Mouse (Mus musculus) myocyte (in vitro differentiated cells): ENCODE results near the gene Zmynd8. TPM values are rescaled to one million over a fixed set of nuclear protein-coding genes. Genes with fewer than 3 reads are reported as not detected.

ENCODE experiments used
- H3K27me3 ChIP-seq: one replicate; pipeline ENCODE4 v1.6.1; 2011; ENCODE audit not compliant: control insufficient read depth, insufficient read depth, insufficient read length
- H3K36me3 ChIP-seq: one replicate; pipeline ENCODE4 v1.6.1; 2011; ENCODE audit not compliant: control insufficient read depth, insufficient read depth
- H3K4me2 ChIP-seq: one replicate; pipeline ENCODE4 v1.6.1; 2011; ENCODE audit warnings: low read depth, control low read depth
- H3K4me3 ChIP-seq: one replicate; pipeline ENCODE4 v1.5.1; 2011; ENCODE audit warnings: mild to moderate bottlenecking, control low read depth, moderate library complexity
- H3K79me2 ChIP-seq: one replicate; pipeline ENCODE4 v1.6.1; 2011; ENCODE audit not compliant: control insufficient read depth, insufficient read depth
- H3ac ChIP-seq: one replicate; pipeline ENCODE4 v1.6.1; 2011; ENCODE audit not compliant: control insufficient read depth, insufficient read length
- CEBPB ChIP-seq: IDR thresholded peaks from 2 replicates; pipeline ENCODE4 v1.6.1; 2011; ENCODE audit warnings: mild to moderate bottlenecking, moderate library complexity; ENCODE audit not compliant: poor library complexity, insufficient read depth, severe bottlenecking
- E2F4 ChIP-seq: IDR thresholded peaks from one replicate; pipeline ENCODE4 v1.6.1; 2011; ENCODE audit warnings: mild to moderate bottlenecking, control low read depth, moderate library complexity; ENCODE audit not compliant: insufficient read depth
- MAX ChIP-seq: IDR thresholded peaks from one replicate; pipeline ENCODE4 v1.6.1; 2011; ENCODE audit warnings: low read depth, mild to moderate bottlenecking, control low read depth
- MYOD1 ChIP-seq, 3 experiments: IDR thresholded peaks; one replicate each; pipeline ENCODE4 v1.6.1; 2011; ENCODE audit warnings: control low read depth in 2 of 3, low read depth in 2 of 3, mild to moderate bottlenecking in 2 of 3, moderate library complexity in 1 of 3; ENCODE audit not compliant: insufficient read length in 2 of 3, control insufficient read depth in 1 of 3
- MYOG ChIP-seq, 3 experiments: IDR thresholded peaks; one replicate each; pipeline ENCODE4 v1.6.1; 2011; ENCODE audit warnings: control low read depth in 2 of 3, low read depth in 2 of 3, mild to moderate bottlenecking in 2 of 3; ENCODE audit not compliant: insufficient read length in 2 of 3, control insufficient read depth in 1 of 3, insufficient read depth in 1 of 3
- POLR2A ChIP-seq: IDR thresholded peaks from one replicate; pipeline ENCODE4 v1.6.1; 2011; ENCODE audit warnings: low read depth, mild to moderate bottlenecking, control low read depth, moderate library complexity; ENCODE audit not compliant: insufficient read length
- POLR2AphosphoS2 ChIP-seq: IDR thresholded peaks from one replicate; pipeline ENCODE4 v1.6.1; 2011; ENCODE audit warnings: low read depth, control low read depth; ENCODE audit not compliant: insufficient read length
- REST ChIP-seq: IDR thresholded peaks from one replicate; pipeline ENCODE4 v1.6.1; 2011; ENCODE audit warnings: mild to moderate bottlenecking, control low read depth, moderate library complexity; ENCODE audit not compliant: insufficient read depth, insufficient read length
- SRF ChIP-seq: IDR thresholded peaks from one replicate; pipeline ENCODE4 v1.6.1; 2011; ENCODE audit warnings: low read depth; ENCODE audit not compliant: control insufficient read depth, insufficient read length
- TCF12 ChIP-seq: IDR thresholded peaks from one replicate; pipeline ENCODE4 v1.6.1; 2011; ENCODE audit warnings: mild to moderate bottlenecking, control low read depth; ENCODE audit not compliant: poor library complexity, insufficient read depth, severe bottlenecking
- TCF3 ChIP-seq: IDR thresholded peaks from one replicate; pipeline ENCODE4 v1.6.1; 2011; ENCODE audit warnings: low read depth, control low read depth; ENCODE audit not compliant: insufficient read length
- USF1 ChIP-seq: IDR thresholded peaks from one replicate; pipeline ENCODE4 v1.6.1; 2011; ENCODE audit warnings: low read depth, mild to moderate bottlenecking, control low read depth, moderate library complexity
- polyA plus RNA-seq: library from polyadenylated mRNA; unstranded; fragments of >200 nt; fragmentation: generic; extraction: Trizol; gene quantifications from one replicate; pipeline ENCODE4 v1.2.1, GENCODE M21; 2012; ENCODE audit warnings: missing spikeins

Zmynd8 gene
- polyA plus RNA-seq, 1 experiment = 20.9 TPM

DNA sequence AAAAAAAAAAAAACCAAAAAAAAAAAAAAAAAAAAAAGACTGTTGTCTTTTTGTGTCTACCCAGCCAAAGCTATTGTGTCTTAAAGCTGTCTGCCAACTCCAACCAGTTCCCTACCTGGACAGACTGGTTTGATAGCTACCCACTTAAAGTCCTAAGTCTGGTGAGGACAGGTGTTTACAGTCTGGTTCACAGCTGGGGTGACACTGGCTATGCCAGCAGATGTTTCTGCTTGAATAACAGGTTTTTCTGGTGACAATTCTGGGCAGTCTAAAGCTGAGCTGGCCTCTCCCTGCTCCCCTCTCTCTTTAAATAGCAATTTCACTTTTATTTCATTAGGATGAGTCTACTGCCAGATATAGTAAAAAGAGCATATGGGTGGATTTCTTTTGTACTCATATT lies 10.9 kb upstream of the Zmynd8 start:
- TF ChIP-seq MYOD1 (IDR thresholded peaks at IDR 0.05; ENCODE audit: control insufficient read depth in 1 of 3, insufficient read length in 2 of 3, low read depth in 2 of 3) (no peak), SRF (no peak), REST (no peak), MYOG (IDR thresholded peaks at IDR 0.05; ENCODE audit: control insufficient read depth in 1 of 3, insufficient read depth in 1 of 3, insufficient read length in 2 of 3, low read depth in 2 of 3) (no peak), USF1 (no peak), TCF3 (no peak), MAX (no peak), POLR2AphosphoS2 (no peak), POLR2A (no peak), TCF12 (no peak)

DNA sequence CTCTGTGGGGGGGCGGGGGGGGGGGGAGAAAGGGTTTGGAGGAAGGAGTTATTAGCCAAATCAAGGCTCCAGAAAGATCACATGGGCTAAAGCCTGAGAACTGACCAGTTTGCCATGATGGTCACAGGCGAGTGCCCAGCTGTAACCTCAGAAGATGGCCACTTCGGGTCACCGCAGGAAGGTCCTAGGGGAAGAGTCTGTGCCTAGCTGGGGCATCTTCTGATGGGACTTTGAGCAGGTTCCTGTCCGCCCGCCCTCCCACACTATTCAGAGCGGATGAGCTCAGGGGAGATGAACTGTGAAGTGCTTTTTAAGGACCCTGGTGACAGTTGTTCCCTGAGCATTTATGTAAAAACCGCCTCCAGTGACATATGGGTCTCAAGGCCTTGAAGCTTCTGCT lies 8.4 kb upstream of the Zmynd8 start:
- Histone ChIP-seq H3ac (no peak overlapping the region), H3K4me3 (no peak overlapping the region), H3K4me2 (no peak overlapping the region), H3K27me3 (no peaks in the 10 kb centered on the region), H3K79me2 (no peaks in the 10 kb centered on the region), H3K36me3 (no peaks in the 10 kb centered on the region)
- TF ChIP-seq REST (no peak), POLR2A (no peak), USF1 (no peak), MAX (no peak), MYOD1 (IDR thresholded peaks at IDR 0.05; ENCODE audit: control insufficient read depth in 1 of 3, insufficient read length in 2 of 3, low read depth in 2 of 3) (no peak), E2F4 (no peak), POLR2AphosphoS2 (no peak), MYOG (IDR thresholded peaks at IDR 0.05; ENCODE audit: control insufficient read depth in 1 of 3, insufficient read depth in 1 of 3, insufficient read length in 2 of 3, low read depth in 2 of 3) (no peak)

More for the DNA sequence above, 10.9 kb upstream of the Zmynd8 start:
- H3K4me3 ChIP-seq = no peak overlapping the region
- H3K36me3 ChIP-seq = no peaks in the 10 kb centered on the region
- no peaks in the 10 kb centered on the region for H3K79me2 ChIP-seq
- no peaks in the 10 kb centered on the region for H3K27me3 ChIP-seq
- H3ac ChIP-seq = no peak overlapping the region
- H3K4me2 ChIP-seq = no peak overlapping the region

DNA sequence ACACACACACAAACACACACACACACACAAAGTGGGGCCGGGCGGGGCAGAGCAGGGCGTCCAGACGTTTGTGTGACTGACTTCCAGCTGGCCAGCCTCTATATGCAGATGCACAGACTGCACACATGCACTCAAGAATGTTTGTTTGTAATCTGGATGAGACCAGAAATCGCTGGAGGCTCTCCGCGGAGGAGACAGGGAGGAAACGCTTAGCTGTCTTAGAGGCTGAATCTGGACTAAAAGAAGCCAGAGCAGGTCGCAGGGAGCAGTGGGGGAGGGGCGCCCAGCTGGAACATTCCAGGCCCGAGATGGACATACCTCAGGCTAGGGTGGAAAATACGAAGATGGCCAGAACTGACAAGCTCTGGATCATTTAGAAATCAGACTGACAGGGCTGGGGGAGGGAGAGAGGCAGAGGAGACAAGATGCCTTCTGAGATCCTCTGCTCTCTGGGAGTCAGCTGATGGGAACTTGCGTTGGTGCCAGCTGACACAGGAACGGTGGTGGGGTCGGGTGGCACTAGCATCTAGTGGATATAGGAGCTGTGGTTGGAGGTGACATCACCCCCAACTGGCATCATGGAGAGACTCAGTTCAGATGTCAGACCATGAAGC lies 7.6 kb upstream of the Zmynd8 start:
- Histone ChIP-seq H3K36me3 (no peaks in the 10 kb centered on the region), H3ac (no peak overlapping the region), H3K4me2 (no peak overlapping the region), H3K4me3 (no peak overlapping the region), H3K79me2 (no peaks in the 10 kb centered on the region), H3K27me3 (no peaks in the 10 kb centered on the region)
- TF ChIP-seq E2F4 (no peak), MYOD1 (IDR thresholded peaks at IDR 0.05; ENCODE audit: control insufficient read depth in 1 of 3, insufficient read length in 2 of 3, low read depth in 2 of 3) (peak in 1 of 3 experiments; percentile 14)

DNA sequence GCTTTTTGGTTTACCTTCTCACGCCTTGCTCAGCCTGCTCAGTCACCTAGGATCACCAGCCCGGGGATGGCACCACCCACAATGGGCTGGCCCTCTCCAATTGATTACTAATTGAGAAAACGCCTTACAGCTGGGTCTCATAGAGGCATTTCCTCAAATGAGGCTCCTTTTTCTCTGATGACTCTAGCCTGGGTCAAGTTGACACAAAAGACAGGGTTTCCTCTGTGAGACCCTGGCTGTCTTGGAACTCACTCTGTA lies 2.2 kb upstream of the Zmynd8 start:
- no peaks in the 10 kb centered on the region for H3K27me3 ChIP-seq
- no peak overlapping the region for H3K4me2 ChIP-seq
- H3ac ChIP-seq = no peak overlapping the region
- no peaks in the 10 kb centered on the region for H3K79me2 ChIP-seq
- no peak overlapping the region for H3K4me3 ChIP-seq
- TF ChIP-seq E2F4 (no peak), TCF12 (no peak), SRF (no peak)
- no peaks in the 10 kb centered on the region for H3K36me3 ChIP-seq

DNA sequence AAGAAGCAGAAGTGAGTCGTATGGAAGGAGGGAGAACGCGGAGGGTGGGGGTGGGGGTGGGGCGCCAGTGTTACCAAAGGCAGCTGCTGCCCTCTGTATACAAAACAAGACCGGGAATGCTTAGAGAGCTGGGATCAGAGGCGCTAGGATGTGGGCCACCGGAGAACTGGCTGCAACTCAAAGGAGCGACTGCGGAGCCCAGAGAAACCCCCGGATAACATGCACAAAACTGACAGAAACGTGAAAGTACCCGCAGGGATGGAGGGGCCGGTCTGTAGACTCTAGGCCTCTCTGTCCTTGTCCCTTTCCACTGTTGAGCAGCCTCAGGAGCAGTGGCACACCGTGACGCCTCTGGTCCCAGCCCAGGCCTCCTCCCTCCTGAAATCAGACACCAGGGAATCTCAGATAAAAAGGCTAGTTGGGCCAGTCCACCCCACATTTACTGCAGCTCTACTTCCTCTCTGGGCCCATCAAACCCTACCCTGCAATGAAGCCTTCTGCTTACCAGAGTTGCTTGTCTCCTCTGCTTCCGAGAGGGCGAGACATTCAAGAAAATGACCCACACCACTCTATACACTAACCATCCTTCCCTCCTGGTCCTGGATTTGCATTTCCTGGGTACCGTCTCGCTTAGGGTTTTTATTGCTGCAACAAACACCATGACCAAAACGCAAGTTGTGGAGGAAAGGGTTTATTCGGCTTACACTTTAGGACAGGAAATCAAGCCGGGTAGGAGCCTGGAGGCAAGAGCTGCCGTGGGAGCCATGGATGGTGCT lies 1.7 kb upstream of the Zmynd8 start:
- Histone ChIP-seq H3K79me2 (no peaks in the 10 kb centered on the region), H3ac (no peak overlapping the region), H3K4me2 (peak overlapping the region; percentile 50), H3K4me3 (no peak overlapping the region), H3K27me3 (no peaks in the 10 kb centered on the region), H3K36me3 (no peaks in the 10 kb centered on the region)
- TF ChIP-seq SRF (no peak), MYOD1 (IDR thresholded peaks at IDR 0.05; ENCODE audit: control insufficient read depth in 1 of 3, insufficient read length in 2 of 3, low read depth in 2 of 3) (no peak), REST (no peak), MAX (no peak), POLR2A (no peak), E2F4 (no peak), CEBPB (no peak), USF1 (no peak), MYOG (IDR thresholded peaks at IDR 0.05; ENCODE audit: control insufficient read depth in 1 of 3, insufficient read depth in 1 of 3, insufficient read length in 2 of 3, low read depth in 2 of 3) (no peak), TCF12 (no peak), TCF3 (no peak), POLR2AphosphoS2 (no peak)
